Mouse (Mus musculus) kidney, adult 11 months (tissue): ENCODE results near the gene Scgb1a1.

Experiments used
- DNase-seq: peaks from one replicate; pipeline ENCODE4 v3.0.0; 2022

The Scgb1a1 gene

GRCm38 (mm10) chr19:9040649-9041048 lies 47.1 kb downstream of the Scgb1a1 start:
- DNase-seq = no peak

- DNase-seq = no peak
Observed at GRCm38 (mm10) chr19:9039928-9040327, 47.8 kb downstream of the Scgb1a1 start.

GRCm38 (mm10) chr19:9039266-9039665 lies 48.5 kb downstream of the Scgb1a1 start:
- DNase-seq = no peak

- no peak for DNase-seq
Observed at GRCm38 (mm10) chr19:9038136-9038535, 49.6 kb downstream of the Scgb1a1 start.

GRCm38 (mm10) chr19:9035101-9035500 lies 52.7 kb downstream of the Scgb1a1 start:
- DNase-seq = no peak

GRCm38 (mm10) chr19:9034480-9034879 lies 53.3 kb downstream of the Scgb1a1 start:
- DNase-seq = no peak
